Mouse (Mus musculus) testis, adult 2 months (tissue): ENCODE data around the gene Cpsf2.

Source experiments
- CTCF ChIP-seq: fragments of 200-500 bp; IDR thresholded peaks from 2 replicates; pipeline ENCODE4 v1.5.1; 2012; ENCODE audit warnings: low read depth, mild to moderate bottlenecking, inconsistent platforms, low read length, moderate library complexity; ENCODE audit not compliant: control insufficient read depth, insufficient read depth, insufficient replicate concordance
- POLR2A ChIP-seq: fragments of 200-500 bp; IDR thresholded peaks from 2 replicates; pipeline ENCODE4 v1.6.1; 2012; ENCODE audit warnings: low read depth, mild to moderate bottlenecking, inconsistent platforms, low read length, moderate library complexity; ENCODE audit not compliant: control insufficient read depth

- TF ChIP-seq CTCF: no peak
- no peak for TF ChIP-seq POLR2A
Observed at GRCm38 (mm10) chr12:101979213-101979750, 3.5 kb downstream of the Cpsf2 start.
